Mouse (Mus musculus) midbrain, embryonic 10.5 days (tissue): ENCODE results near the gene Nmnat2. TPM values are rescaled to one million over a fixed set of nuclear protein-coding genes. Genes with fewer than 3 reads are reported as not detected.

Experiments used
- DNase-seq: peaks from one replicate; pipeline ENCODE4 v3.0.0-alpha.2; 2017; ENCODE audit warnings: low spot score
- H3K27ac ChIP-seq: fragments of 300-500 bp; sonication (generic); replicated peaks from 2 replicates; pipeline ENCODE4 v1.5.1; 2016; ENCODE audit warnings: mild to moderate bottlenecking
- H3K27me3 ChIP-seq: fragments of 300-500 bp; sonication (generic); 2 replicates; pipeline ENCODE4 v1.6.1; 2016; ENCODE audit warnings: low read depth, mild to moderate bottlenecking; ENCODE audit not compliant: poor library complexity, severe bottlenecking
- H3K36me3 ChIP-seq: fragments of 300-500 bp; sonication (generic); 2 replicates; pipeline ENCODE4 v1.6.1; 2016; ENCODE audit warnings: mild to moderate bottlenecking, moderate library complexity
- H3K4me1 ChIP-seq: fragments of 300-500 bp; sonication (generic); 2 replicates; pipeline ENCODE4 v1.6.1; 2016
- H3K4me3 ChIP-seq: fragments of 300-500 bp; sonication (generic); 2 replicates; pipeline ENCODE4 v1.5.1; 2016; ENCODE audit warnings: mild to moderate bottlenecking, moderate library complexity
- H3K9me3 ChIP-seq: fragments of 300-500 bp; sonication (generic); replicated peaks from 2 replicates; pipeline ENCODE4 v1.6.1; 2016; ENCODE audit warnings: mild to moderate bottlenecking
- WGBS: fragments of 180-500 bp; shearing (Covaris S2); methylation state at CpG from one replicate; pipeline ENCODE4 v1.1.7; 2016; 5-methylcytosine and 5-hydroxymethylcytosine counted together
- polyA plus RNA-seq: library from polyadenylated mRNA; unstranded; fragments of >200 nt; fragmentation: Nextera tagmentation; extraction: Ambion mirVana; gene quantifications from 2 replicates; pipeline ENCODE4 v1.2.1, GENCODE M21; 2016

Nmnat2 gene
- polyA plus RNA-seq, 1 experiment from 2014 or later: 10.5 TPM

DNA sequence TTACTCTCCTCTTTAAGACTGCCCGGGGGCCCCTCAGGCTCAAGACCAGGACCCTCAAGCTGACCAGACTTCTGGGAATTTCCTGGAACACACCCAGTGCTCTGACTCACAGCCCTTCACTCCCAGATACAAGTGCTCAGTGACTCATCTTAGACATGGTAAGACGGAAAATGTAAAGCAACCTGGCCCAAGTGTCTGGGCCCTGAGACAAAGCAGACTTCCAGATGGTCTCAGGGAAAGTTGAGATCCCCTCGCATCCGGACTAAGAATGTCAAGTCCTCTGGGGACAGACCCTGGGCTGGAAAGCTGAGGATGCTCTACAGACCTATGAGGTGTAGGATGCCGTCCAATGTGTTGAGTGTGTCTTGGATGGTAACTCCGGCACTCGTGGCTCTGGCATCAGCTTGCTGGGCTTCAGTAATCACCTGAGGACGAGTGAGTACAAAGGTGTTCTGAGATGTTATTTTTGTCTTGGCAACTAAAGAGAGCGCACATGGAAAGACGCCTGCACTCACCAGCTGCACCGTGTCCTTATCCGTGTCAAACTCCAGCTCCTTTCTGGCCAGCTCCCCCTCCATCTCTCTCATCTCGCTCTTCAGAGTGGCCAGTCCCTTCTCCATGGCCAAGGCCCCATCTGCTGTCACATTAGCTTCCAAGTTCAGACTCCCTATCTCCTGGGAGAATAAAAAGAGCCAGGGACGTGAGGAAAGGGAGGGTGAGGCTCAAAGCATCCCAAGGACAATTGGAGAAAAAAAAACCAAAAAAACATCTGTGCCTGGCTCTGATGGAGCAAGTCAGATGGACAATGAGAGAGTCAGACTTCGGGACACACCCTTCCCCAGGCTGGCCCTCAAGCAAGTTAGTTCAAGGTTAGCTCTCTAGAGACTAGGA is 171.9 kb downstream of the Nmnat2 start:
- Histone ChIP-seq H3K36me3 (no peaks in the 10 kb centered on the region), H3K27ac (no peak overlapping the region), H3K27me3 (no peaks in the 10 kb centered on the region), H3K4me1 (0 out of 2 replicates have a peak, but pooled peaks cover 4% of the 10 kb centered on the region), H3K9me3 (no peaks in the 10 kb centered on the region), H3K4me3 (no peak overlapping the region)
- WGBS: 89% methylated on average over 15 of the region's 15 CpGs
- no peak for DNase-seq

DNA sequence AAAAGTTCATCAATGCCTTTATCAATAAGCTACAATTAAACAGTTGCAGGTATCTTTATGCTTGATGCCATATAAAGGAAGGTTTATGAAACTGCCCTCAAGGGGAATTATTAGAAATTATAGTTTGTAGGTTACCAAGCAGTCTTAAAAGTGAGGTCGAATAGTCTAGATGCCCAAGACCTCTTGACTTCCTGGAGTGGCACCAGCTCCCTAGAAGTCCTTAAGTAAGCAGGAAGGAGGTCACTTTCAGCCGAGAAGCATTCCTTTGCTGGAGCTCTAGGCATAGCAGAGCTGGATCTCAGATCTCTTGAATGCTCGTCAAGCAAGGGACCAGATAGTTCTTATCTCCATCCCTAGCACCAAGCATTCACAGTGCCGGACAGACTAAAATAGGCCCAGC is 172.8 kb downstream of the Nmnat2 start:
- Histone ChIP-seq H3K9me3 (no peaks in the 10 kb centered on the region), H3K4me3 (no peak overlapping the region), H3K36me3 (no peaks in the 10 kb centered on the region), H3K4me1 (0 out of 2 replicates have a peak, but pooled peaks cover 5% of the 10 kb centered on the region), H3K27ac (no peak overlapping the region), H3K27me3 (no peaks in the 10 kb centered on the region)
- 87% methylated on average over 4 of the region's 4 CpGs for WGBS
- no peak for DNase-seq

- Histone ChIP-seq H3K27me3 (no peaks in the 10 kb centered on the region), H3K36me3 (no peaks in the 10 kb centered on the region), H3K4me1 (peaks cover 15% of the 10 kb centered on the region), H3K27ac (no peak overlapping the region), H3K4me3 (no peak overlapping the region), H3K9me3 (no peaks in the 10 kb centered on the region)
- no peak for DNase-seq
- WGBS: 76% methylated on average over 8 of the region's 8 CpGs
Measured at GRCm38 (mm10) chr1:153128780-153129179, 174.0 kb downstream of the Nmnat2 start.

DNA sequence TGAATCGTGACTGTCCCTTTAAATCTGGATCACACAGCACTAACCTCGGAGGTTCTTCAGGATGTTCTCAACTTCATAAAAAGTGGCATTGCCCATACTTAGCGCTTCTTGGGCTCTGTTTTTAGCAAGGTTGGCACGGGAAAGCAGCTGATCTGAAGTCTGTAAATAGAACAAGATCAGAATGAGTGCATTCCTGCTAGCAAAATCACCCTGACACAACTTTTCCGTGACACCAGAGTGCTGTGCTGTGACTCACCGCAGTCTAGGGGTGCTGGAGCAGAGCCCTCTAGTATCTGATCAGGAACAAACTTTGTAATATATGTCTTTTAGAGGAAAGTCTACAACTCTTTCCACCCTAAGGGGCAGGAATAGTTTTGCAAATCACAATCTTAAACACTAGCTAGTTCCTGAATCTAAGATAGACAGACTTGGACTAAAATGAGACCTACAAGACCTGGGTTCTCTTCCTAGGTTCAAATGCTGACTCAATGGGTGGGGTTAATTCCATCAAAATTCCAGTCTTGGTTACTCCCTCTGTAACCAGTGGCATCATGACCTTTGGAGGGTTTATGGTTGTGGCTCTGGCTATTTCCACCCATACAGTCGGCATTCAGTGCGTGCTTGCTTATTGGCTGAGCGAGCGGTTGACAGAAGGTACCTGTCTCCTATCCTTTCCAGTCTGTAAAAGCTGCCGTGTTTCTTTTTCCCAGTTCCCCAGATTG is 175.4 kb downstream of the Nmnat2 start:
- Histone ChIP-seq H3K4me1 (peaks cover 29% of the 10 kb centered on the region), H3K36me3 (no peaks in the 10 kb centered on the region), H3K4me3 (no peak overlapping the region), H3K27ac (no peak overlapping the region), H3K27me3 (no peaks in the 10 kb centered on the region), H3K9me3 (no peaks in the 10 kb centered on the region)
- whole genome bisulfite sequencing: 88% methylated on average over 11 of the region's 11 CpGs
- no peak for DNase-seq

GRCm38 (mm10) chr1:153133865-153134781 is 179.3 kb downstream of the Nmnat2 start:
- peak; percentile 47 for DNase-seq
- H3K4me3 ChIP-seq: peak overlapping the region; percentile 12; the same call in 1 of the 2 replicates
- H3K4me1 ChIP-seq: peaks cover 29% of the 10 kb centered on the region

GRCm38 (mm10) chr1:153136647-153137046 is 181.9 kb downstream of the Nmnat2 start:
- 88% methylated on average over 13 of the region's 13 CpGs for WGBS
- H3K27me3 ChIP-seq: no peaks in the 10 kb centered on the region

More at GRCm38 (mm10) chr1:153133865-153134781, 179.3 kb downstream of the Nmnat2 start:
- H3K27ac ChIP-seq: peak overlapping the region; percentile 81
- H3K27me3 ChIP-seq: no peaks in the 10 kb centered on the region
- no peaks in the 10 kb centered on the region for H3K36me3 ChIP-seq
- 15% methylated on average over 9 of the region's 9 CpGs for WGBS
- H3K9me3 ChIP-seq: no peaks in the 10 kb centered on the region

DNA sequence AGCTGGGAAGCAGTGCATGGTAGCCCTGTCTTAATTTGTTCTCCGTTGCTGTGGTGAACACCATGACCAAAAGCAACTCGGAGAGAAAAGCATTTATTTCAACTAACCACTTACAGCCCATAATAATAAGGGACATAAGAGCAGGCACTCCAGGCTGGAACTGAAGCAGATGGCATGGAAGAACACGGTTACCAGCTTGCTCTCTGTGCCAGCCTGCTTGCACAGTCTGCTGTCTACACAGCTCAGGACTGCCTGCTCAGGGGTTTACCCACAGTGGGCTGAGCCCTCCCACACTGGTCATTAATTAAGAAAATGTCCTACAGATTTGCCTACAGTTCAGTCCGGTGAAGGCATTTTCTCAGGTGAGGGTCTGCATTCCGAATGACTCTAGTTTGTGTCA is 183.7 kb downstream of the Nmnat2 start:
- Histone ChIP-seq H3K4me3 (no peak overlapping the region), H3K27me3 (no peaks in the 10 kb centered on the region), H3K27ac (no peak overlapping the region), H3K4me1 (peaks cover 24% of the 10 kb centered on the region), H3K9me3 (no peaks in the 10 kb centered on the region), H3K36me3 (no peaks in the 10 kb centered on the region)
- DNase-seq: no peak
- WGBS: 83% methylated on average over 5 of the region's 5 CpGs

More at GRCm38 (mm10) chr1:153136647-153137046, 181.9 kb downstream of the Nmnat2 start:
- Histone ChIP-seq H3K9me3 (no peaks in the 10 kb centered on the region), H3K4me1 (peaks cover 33% of the 10 kb centered on the region), H3K36me3 (no peaks in the 10 kb centered on the region), H3K4me3 (no peak overlapping the region), H3K27ac (no peak overlapping the region)
- no peak for DNase-seq

DNA sequence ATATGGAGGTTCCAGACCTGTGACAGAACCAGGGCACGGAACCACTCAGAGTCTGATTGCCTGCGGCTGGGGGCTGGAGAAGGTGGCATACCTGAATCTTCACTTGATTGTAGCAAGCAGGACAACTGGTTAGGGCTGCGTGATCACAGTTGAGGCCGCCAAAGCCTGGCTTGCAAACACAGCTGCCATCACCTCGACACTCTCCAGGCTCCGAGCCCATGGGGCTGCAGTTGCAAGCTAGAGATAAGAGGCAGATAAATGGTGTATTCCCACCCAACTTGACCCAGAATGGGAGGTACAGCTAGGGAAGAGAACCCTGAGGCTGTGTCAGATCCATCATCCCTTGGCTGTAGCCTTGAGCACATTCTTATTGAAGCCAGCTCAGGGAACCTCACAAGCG is 184.8 kb downstream of the Nmnat2 start:
- Histone ChIP-seq H3K4me3 (no peak overlapping the region), H3K4me1 (peaks cover 12% of the 10 kb centered on the region), H3K36me3 (no peaks in the 10 kb centered on the region), H3K27me3 (no peaks in the 10 kb centered on the region), H3K27ac (no peak overlapping the region), H3K9me3 (no peaks in the 10 kb centered on the region)
- WGBS: 88% methylated on average over 7 of the region's 7 CpGs
- no peak for DNase-seq

DNA sequence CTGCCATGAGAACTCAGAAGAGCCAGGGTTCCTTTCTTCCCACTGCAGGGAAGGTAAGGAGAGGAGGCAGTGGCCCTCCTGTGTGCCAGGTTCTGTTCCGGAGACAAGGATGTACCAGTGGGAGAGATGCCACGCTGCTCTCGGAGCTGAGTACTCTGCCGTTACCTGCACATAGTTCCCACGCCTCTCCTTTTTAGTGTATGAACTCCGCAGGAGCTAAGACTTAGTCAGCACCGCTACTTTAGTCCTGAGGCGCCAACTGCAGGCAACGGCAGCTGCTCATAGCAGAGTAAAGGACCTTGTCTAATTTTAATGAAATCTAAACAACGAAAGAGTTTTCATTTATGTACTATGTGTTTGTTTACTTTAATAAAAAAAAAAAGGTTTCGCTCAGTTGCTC is 185.5 kb downstream of the Nmnat2 start:
- DNase-seq: no peak
- 86% methylated on average over 11 of the region's 11 CpGs for WGBS
- peaks cover 7% of the 10 kb centered on the region; the same call in 1 of the 2 replicates for H3K4me1 ChIP-seq
- no peak overlapping the region for H3K27ac ChIP-seq
- H3K4me3 ChIP-seq: no peak overlapping the region
- no peaks in the 10 kb centered on the region for H3K27me3 ChIP-seq
- no peaks in the 10 kb centered on the region for H3K9me3 ChIP-seq
- no peaks in the 10 kb centered on the region for H3K36me3 ChIP-seq

DNA sequence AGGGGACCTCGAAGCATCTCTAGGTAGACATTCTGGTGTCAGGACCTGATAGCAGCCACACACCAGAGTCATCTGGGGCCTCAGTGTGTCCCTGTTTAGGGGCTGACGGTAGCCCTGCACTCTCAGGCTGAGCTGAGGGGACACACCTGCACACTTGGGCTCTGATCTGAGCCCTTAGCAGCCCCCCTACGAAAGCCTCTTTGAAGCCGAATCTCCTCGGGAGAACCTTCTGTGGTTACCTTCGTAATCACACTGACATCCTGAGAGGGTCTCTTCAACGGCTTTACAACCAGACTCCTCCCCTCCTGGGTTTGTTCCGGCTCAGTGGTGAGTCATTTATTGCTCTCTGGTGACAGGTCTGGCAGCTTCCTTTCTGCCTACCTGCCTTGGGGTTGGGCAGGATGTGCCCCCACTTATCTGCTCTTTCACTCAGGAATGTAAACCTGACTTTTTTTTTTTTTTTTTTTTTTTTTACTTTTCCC is 186.0 kb downstream of the Nmnat2 start:
- H3K27me3 ChIP-seq: no peaks in the 10 kb centered on the region
- no peak overlapping the region for H3K4me3 ChIP-seq
- H3K27ac ChIP-seq: no peak overlapping the region
- 50% methylated on average over 8 of the region's 8 CpGs for WGBS
- no peak for DNase-seq
- H3K36me3 ChIP-seq: no peaks in the 10 kb centered on the region
- no peaks in the 10 kb centered on the region for H3K9me3 ChIP-seq
- peaks cover 7% of the 10 kb centered on the region; the same call in 1 of the 2 replicates for H3K4me1 ChIP-seq

DNA sequence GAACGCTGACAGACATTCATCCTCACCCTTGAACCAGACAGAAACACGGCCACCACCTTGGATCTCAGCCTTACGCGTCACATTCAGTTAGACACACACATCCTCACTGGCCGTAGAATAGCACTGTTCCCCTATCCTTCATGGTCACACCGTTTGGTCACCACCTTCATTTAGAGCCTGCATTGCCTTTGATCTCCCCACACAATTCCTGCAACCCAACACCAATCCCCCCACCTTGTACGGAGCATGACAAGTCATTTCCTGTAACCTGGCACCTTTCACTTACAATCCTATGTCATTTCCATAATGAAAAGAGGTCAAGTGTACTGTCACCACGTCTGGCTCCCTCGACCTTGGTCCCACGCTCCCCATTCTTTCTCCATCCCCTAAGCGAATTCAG is 189.2 kb downstream of the Nmnat2 start:
- Histone ChIP-seq H3K36me3 (no peaks in the 10 kb centered on the region), H3K27ac (0 out of 2 replicates have a peak overlapping the region, but pooled peaks have one; percentile 23), H3K4me1 (peaks cover 12% of the 10 kb centered on the region), H3K9me3 (no peaks in the 10 kb centered on the region), H3K27me3 (no peaks in the 10 kb centered on the region), H3K4me3 (no peak overlapping the region)
- WGBS: 90% methylated on average over 11 of the region's 11 CpGs
- no peak for DNase-seq

DNA sequence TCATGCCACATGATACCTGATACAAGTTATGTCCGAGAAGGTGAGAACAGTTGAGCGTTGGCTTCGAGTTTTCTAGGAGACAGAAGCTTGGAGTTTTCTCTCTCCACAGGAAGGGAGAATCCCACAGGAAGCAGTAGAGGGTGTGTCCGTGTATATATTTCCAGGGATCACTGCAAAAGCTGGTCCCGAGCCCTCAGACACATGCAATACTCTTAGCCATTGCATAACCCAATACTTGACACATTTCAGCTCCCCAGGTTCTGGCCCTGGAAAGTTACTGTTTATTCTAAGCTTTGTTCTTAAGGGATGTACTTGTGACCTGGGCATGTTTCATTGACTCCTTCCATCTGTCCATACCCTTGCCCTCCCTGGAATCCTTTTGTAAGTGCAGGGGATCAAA is 191.0 kb downstream of the Nmnat2 start:
- no peak for DNase-seq
- H3K27ac ChIP-seq: no peak overlapping the region
- WGBS: 91% methylated on average over 5 of the region's 5 CpGs

More for the DNA sequence above, 191.0 kb downstream of the Nmnat2 start:
- H3K27me3 ChIP-seq: no peaks in the 10 kb centered on the region
- H3K4me1 ChIP-seq: peaks cover 15% of the 10 kb centered on the region
- no peaks in the 10 kb centered on the region for H3K36me3 ChIP-seq
- H3K4me3 ChIP-seq: no peak overlapping the region
- H3K9me3 ChIP-seq: no peaks in the 10 kb centered on the region
